Mouse (Mus musculus) thymus, adult 2 months (tissue): Measurements from ENCODE around the gene Gse1.

Source experiments
- CTCF ChIP-seq: fragments of 200-500 bp; IDR thresholded peaks from 2 replicates; pipeline ENCODE4 v1.5.1; 2012; ENCODE audit warnings: mild to moderate bottlenecking, control low read depth, low read length, moderate library complexity, borderline replicate concordance; ENCODE audit not compliant: control insufficient read depth, poor library complexity, insufficient read depth; ENCODE audit errors: extremely low read depth
- POLR2A ChIP-seq: fragments of 200-500 bp; IDR thresholded peaks from 2 replicates; pipeline ENCODE4 v1.6.1; 2012; ENCODE audit warnings: mild to moderate bottlenecking, low read length, control low read depth, moderate library complexity; ENCODE audit not compliant: control insufficient read depth, poor library complexity, insufficient read depth; ENCODE audit errors: extremely low read depth

- TF ChIP-seq CTCF (no peak), POLR2A (no peak)
Measured at GRCm38 (mm10) chr8:120571561-120571960, 343.3 kb downstream of the Gse1 start.
